Mouse (Mus musculus) olfactory bulb, adult 2 months (tissue): ENCODE data around the gene Thbs2.

Experiments
- CTCF ChIP-seq: fragments of 200-500 bp; IDR thresholded peaks from 2 replicates; pipeline ENCODE4 v1.5.1; 2012; ENCODE audit warnings: low read depth, mild to moderate bottlenecking, low read length, moderate library complexity; ENCODE audit not compliant: insufficient read depth
- POLR2A ChIP-seq: fragments of 200-500 bp; IDR thresholded peaks from 2 replicates; pipeline ENCODE4 v1.6.1; 2012; ENCODE audit warnings: mild to moderate bottlenecking, low read depth, low read length, moderate library complexity; ENCODE audit not compliant: insufficient read depth

DNA sequence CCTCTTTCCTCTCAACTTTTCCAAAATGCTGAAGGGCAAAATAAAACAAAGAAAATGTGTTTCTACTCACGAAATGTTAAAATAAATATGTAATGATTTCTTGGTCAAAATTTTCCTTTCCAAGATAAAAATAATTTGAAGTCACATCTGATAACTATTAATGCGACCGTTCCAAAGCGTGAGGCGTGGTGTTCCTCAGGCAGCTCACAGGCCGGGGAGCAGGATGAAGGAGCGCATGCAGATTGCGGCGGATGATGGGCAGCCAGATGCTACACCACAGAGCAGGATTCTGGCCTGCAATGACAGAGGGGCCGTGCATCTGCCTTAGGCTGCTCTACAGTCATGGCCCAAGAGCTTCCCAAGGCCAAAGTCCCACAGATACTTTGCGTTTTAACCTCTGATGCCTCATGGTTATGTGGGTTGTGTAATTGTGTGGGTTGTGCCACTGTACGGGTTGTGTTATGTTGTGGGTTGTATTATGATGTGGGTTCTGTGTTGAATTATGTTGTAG lies 66.2 kb downstream of the Thbs2 start:
- TF ChIP-seq CTCF, result no peak
- TF ChIP-seq POLR2A, result no peak
